Mouse (Mus musculus): Measurements from ENCODE around the gene Abhd5. TPM values are rescaled to one million over a fixed set of nuclear protein-coding genes. Genes with fewer than 3 reads are reported as not detected.

Gene Abhd5
- total and polyA plus RNA-seq, 3 experiments, result 14.2 to 20.2 TPM; not detected in 1

GRCm38 (mm10) chr9:122389287-122389920 is 38.0 kb downstream of the Abhd5 start:
- Histone ChIP-seq H3K36me3 (ENCODE audit: control insufficient read depth in 1 of 2, insufficient read depth in 2 of 2, low read length in 2 of 2) (no peaks in the 10 kb centered on the region), H3K9me3 (replicated peaks; ENCODE audit: insufficient read depth, low read length) (no peaks in the 10 kb centered on the region), H3K4me1 (ENCODE audit: control insufficient read depth in 1 of 2, insufficient read depth in 2 of 2, low read length in 2 of 2) (no peaks in the 10 kb centered on the region), H3K9ac (ENCODE audit: control insufficient read depth, low read depth, low read length, poor library complexity, severe bottlenecking) (no peak overlapping the region), H3K27ac (ENCODE audit: control insufficient read depth, low read depth, low read length) (no peak overlapping the region), H3K79me2 (ENCODE audit: control insufficient read depth, insufficient read depth, low read length, poor library complexity) (no peaks in the 10 kb centered on the region), H3K27me3 (ENCODE audit: control insufficient read depth in 1 of 2, insufficient read depth in 2 of 2, low read length in 2 of 2) (no peaks in the 10 kb centered on the region), H3K4me3 (ENCODE audit: control insufficient read depth in 1 of 2, insufficient read depth in 1 of 2, low read depth in 2 of 2, low read length in 2 of 2) (no peak overlapping the region)
- DNase-seq (ENCODE audit: low read depth, low spot score), result no peak
- TF ChIP-seq ELF1 (IDR thresholded peaks at IDR 0.05; ENCODE audit: low read depth, low read length) (no peak), HCFC1 (IDR thresholded peaks at IDR 0.05; ENCODE audit: low read depth, low read length) (no peak), JUND (IDR thresholded peaks at IDR 0.05; ENCODE audit: low read depth, low read length) (no peak), MEF2A (IDR thresholded peaks at IDR 0.05; ENCODE audit: extremely low read depth, insufficient replicate concordance, low read depth, low read length, poor library complexity, severe bottlenecking) (no peak), GATA1 (IDR thresholded peaks at IDR 0.05; ENCODE audit: low read depth, low read length) (no peak), POLR2AphosphoS2 (IDR thresholded peaks at IDR 0.05; ENCODE audit: low read length) (no peak), MXI1 (IDR thresholded peaks at IDR 0.05; ENCODE audit: low read depth, low read length) (no peak), NELFE (IDR thresholded peaks at IDR 0.05; ENCODE audit: low read depth, low read length) (no peak), MAX (IDR thresholded peaks at IDR 0.05; ENCODE audit: low read length) (no peak), NRF1 (IDR thresholded peaks at IDR 0.05; ENCODE audit: insufficient read depth, low read depth, low read length, poor library complexity, severe bottlenecking) (no peak), POLR2A (IDR thresholded peaks at IDR 0.05; ENCODE audit: control insufficient read depth in 1 of 2, insufficient read depth in 1 of 2, low read depth in 1 of 2, low read length in 2 of 2, poor library complexity in 1 of 2) (no peak), MAZ (IDR thresholded peaks at IDR 0.05; ENCODE audit: low read depth, low read length) (no peak)

GRCm38 (mm10) chr9:122395816-122396215 is 44.4 kb downstream of the Abhd5 start:
- H3K36me3 ChIP-seq (ENCODE audit: control insufficient read depth in 1 of 2, insufficient read depth in 2 of 2, low read length in 2 of 2), result no peaks in the 10 kb centered on the region
- DNase-seq (ENCODE audit: low read depth, low spot score), result no peak
- no peak for TF ChIP-seq POLR2AphosphoS5 (IDR thresholded peaks at IDR 0.05; ENCODE audit: borderline replicate concordance, low read depth, low read length)
- TF ChIP-seq GATA1 (IDR thresholded peaks at IDR 0.05; ENCODE audit: low read depth, low read length), result no peak
- TF ChIP-seq MAFK (IDR thresholded peaks at IDR 0.05; ENCODE audit: borderline replicate concordance, low read depth, low read length), result no peak
- TF ChIP-seq SIN3A (IDR thresholded peaks at IDR 0.05; ENCODE audit: low read length), result no peak
- no peak for TF ChIP-seq SMC3 (IDR thresholded peaks at IDR 0.05; ENCODE audit: low read depth, low read length)
- TF ChIP-seq MAZ (IDR thresholded peaks at IDR 0.05; ENCODE audit: low read depth, low read length), result no peak
- no peak for TF ChIP-seq MYB (IDR thresholded peaks at IDR 0.05; ENCODE audit: low read depth, low read length)
- TF ChIP-seq USF1 (IDR thresholded peaks at IDR 0.05; ENCODE audit: low read depth, low read length), result no peak
- no peak for TF ChIP-seq NRF1 (IDR thresholded peaks at IDR 0.05; ENCODE audit: insufficient read depth, low read depth, low read length, poor library complexity, severe bottlenecking)
- TF ChIP-seq UBTF (IDR thresholded peaks at IDR 0.05; ENCODE audit: borderline replicate concordance, insufficient read depth, low read depth, low read length), result no peak
- TF ChIP-seq RAD21 (IDR thresholded peaks at IDR 0.05; ENCODE audit: low read depth, low read length), result no peak
- TF ChIP-seq POLR2AphosphoS2 (IDR thresholded peaks at IDR 0.05; ENCODE audit: low read length), result no peak
- TF ChIP-seq GABPA (IDR thresholded peaks at IDR 0.05; ENCODE audit: low read depth, low read length), result no peak
- no peak for TF ChIP-seq NELFE (IDR thresholded peaks at IDR 0.05; ENCODE audit: low read depth, low read length)
- TF ChIP-seq MEF2A (IDR thresholded peaks at IDR 0.05; ENCODE audit: extremely low read depth, insufficient replicate concordance, low read depth, low read length, poor library complexity, severe bottlenecking), result no peak
- no peak for TF ChIP-seq ELF1 (IDR thresholded peaks at IDR 0.05; ENCODE audit: low read depth, low read length)
- no peak for TF ChIP-seq ETS1 (IDR thresholded peaks at IDR 0.05; ENCODE audit: low read depth, low read length)
- H3K27ac ChIP-seq (ENCODE audit: control insufficient read depth, low read depth, low read length), result no peak overlapping the region
- no peaks in the 10 kb centered on the region for H3K79me2 ChIP-seq (ENCODE audit: control insufficient read depth, insufficient read depth, low read length, poor library complexity)
- no peak overlapping the region for H3K9ac ChIP-seq (ENCODE audit: control insufficient read depth, low read depth, low read length, poor library complexity, severe bottlenecking)
- H3K27me3 ChIP-seq (ENCODE audit: control insufficient read depth in 1 of 2, insufficient read depth in 2 of 2, low read length in 2 of 2), result peaks cover 0 to 2% of the 10 kb centered on the region in 2 experiments; a peak in 2 of 4 replicates
- H3K4me3 ChIP-seq (ENCODE audit: control insufficient read depth in 1 of 2, insufficient read depth in 1 of 2, low read depth in 2 of 2, low read length in 2 of 2), result no peak overlapping the region
- H3K9me3 ChIP-seq (replicated peaks; ENCODE audit: insufficient read depth, low read length), result no peaks in the 10 kb centered on the region
- H3K4me1 ChIP-seq (ENCODE audit: control insufficient read depth in 1 of 2, insufficient read depth in 2 of 2, low read length in 2 of 2), result no peaks in the 10 kb centered on the region

All from MEL (cell line).